Mouse (Mus musculus) left cerebral cortex, adult 9 months (tissue): Measurements from ENCODE around the gene Bpifb5.
"Not testable (repeated sequence)": the region's sequence is repeated elsewhere in the genome, so short reads cannot be mapped to it uniquely, and the experiment has no call there.

Experiments
- DNase-seq, 2 experiments: peaks; one replicate each; pipeline ENCODE4 v3.0.0; 2022; ENCODE audit warnings: low spot score in 2 of 2

The Bpifb5 gene

GRCm38 (mm10) chr2:154240771-154241170, 17.2 kb downstream of the Bpifb5 start:
- no peak for DNase-seq

GRCm38 (mm10) chr2:154242726-154243125, 19.2 kb downstream of the Bpifb5 start:
- DNase-seq, result not testable (repeated sequence)

- DNase-seq, result peak; percentile 30 to 79
These were observed 20.0 kb downstream of the Bpifb5 start for GRCm38 (mm10) chr2:154243356-154244036.

GRCm38 (mm10) chr2:154245322-154245721, 21.8 kb downstream of the Bpifb5 start:
- no peak for DNase-seq

- DNase-seq, result not testable (repeated sequence)
These were observed 31.7 kb downstream of the Bpifb5 start for GRCm38 (mm10) chr2:154255254-154255653.

GRCm38 (mm10) chr2:154255770-154256169, 32.2 kb downstream of the Bpifb5 start:
- no peak for DNase-seq

GRCm38 (mm10) chr2:154257554-154257953, 34.0 kb downstream of the Bpifb5 start, which contains the start of gene Bpifb9a:
Gene Bpifb9a, plus strand, starts transcription at chr2:154257854.
- DNase-seq, result not testable (repeated sequence)

- not testable (repeated sequence) for DNase-seq
These were observed 40.9 kb downstream of the Bpifb5 start for GRCm38 (mm10) chr2:154264397-154264796.
